Mouse (Mus musculus): Measurements from ENCODE around the gene Smoc2.

Gene Smoc2

DNA sequence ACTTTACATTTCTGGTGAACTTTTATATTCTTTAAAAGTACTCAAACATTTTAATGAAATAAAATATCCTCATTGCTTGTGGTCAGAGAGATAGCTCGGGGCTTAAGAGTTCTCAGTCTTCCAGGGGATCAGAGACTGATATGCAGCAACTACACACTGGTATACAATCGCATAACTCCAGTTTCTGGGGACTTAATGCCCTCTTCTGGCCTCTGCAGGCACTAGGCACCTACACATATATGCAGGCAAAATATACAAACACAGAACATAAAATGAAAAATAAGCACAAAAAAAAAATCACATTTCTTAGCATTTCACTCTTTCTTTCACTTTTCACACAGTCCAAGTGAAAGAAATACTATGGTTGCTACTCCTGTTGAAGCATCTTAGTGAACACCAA lies 133.2 kb downstream of the Smoc2 start:
- no peak for DNase-seq (ENCODE audit: low read depth, low spot score)

DNA sequence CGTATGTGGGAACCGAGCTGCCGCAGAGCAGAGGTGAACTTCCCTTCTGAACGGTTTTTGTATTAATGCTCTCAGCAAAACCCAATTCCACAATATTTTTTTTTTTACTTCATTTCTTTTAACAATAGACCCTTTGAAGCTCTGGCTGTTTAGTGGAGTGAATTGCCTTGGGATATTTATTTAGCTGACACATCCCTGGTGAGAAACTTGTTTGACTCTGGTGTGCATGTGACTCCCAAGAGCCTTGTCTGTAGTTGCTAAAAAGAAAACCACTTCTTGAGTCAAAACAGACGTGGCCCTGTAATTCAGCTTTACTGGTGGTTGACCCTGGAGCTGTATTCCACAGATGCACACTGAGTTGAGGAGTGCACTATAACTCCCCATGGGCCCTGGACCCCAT lies 135.2 kb downstream of the Smoc2 start:
- no peak for DNase-seq (ENCODE audit: low read depth, low spot score)

DNA sequence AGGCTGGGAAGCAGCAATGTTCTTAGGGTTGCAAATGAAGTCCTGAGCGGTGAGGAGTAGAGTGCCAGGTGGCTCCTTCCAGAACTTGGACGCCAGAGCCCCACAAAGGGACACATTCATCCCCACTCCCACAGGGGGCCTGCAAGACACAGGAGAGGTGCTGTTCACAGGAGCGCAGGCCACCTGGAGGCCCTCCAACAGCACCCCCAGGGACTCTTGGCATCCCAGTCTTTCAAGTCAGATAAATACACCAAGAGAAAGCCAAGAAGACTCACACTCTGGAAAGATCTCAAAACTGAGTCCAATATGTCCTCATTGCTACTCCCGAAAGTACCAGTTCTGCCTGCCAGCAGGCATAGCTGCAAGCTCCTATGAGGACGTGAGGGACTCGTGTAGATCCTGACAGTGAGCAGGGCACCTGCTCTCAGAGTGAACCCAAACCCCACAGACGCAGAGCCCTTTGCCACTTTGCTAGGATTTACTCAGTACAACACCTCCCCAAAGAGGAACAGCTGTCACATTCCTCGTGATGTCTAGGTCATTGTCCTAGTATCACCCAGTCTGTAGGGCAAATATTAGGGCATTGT lies 141.2 kb downstream of the Smoc2 start:
- no peak for DNase-seq (ENCODE audit: low read depth, low spot score)

DNA sequence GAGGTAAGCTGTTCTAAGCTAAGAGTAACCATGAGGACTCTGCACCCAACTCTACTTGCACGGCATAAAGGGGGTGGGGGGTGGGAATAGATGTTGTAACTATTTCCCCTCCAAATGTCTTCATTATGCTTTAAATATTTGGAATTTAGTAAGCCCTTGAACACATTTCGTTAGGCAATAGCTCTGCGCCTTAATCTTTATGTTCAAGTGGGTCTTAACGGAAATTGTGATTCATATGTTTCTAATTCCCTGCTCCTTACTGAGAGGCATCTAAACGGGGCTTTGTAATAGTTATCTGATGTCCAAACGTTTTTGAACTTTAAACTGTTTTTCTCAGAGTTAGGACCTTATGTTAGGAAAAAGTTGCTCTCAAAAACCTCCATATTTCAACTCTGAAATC lies 147.2 kb downstream of the Smoc2 start:
- DNase-seq (ENCODE audit: low read depth, low spot score) = no peak

DNA sequence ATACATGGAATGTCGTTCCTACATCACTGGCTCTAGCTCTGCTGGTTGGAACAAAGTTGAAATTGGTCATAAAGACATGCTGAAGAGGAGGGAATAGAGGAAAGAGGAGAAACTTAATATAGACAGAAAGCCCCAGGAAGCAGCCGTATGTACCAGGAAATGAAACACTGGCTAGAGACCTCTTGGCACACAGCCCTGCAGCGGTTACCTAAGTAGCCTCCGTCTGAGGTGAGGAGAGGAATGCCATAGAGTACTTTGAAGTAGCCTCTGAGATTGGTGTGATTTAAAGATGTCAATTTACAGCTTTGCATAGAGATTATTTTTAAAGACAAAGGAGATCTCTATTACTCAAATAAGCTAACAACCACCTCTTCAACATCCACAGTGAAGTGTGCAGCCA lies 155.4 kb downstream of the Smoc2 start:
- DNase-seq (ENCODE audit: low read depth, low spot score) = no peak

DNA sequence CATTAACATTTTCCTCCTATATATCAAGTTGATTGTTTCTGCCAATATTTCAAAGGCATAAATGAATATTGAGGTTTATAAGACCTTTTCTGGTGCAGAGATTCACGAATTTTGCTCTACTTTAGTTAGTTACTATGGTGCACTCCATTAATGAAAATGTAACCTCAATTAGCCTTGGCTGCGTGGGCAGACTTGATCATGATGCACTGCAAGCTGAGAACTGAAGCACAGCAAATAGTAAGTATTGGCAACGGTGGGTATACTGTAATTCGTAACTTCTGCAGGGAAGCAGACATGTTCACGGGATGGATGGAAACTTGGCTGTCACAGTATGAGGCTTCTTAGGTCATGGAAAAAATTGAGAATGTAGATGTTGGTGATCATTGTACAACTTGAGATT lies 166.3 kb downstream of the Smoc2 start:
- DNase-seq (ENCODE audit: low read depth, low spot score) = no peak

DNA sequence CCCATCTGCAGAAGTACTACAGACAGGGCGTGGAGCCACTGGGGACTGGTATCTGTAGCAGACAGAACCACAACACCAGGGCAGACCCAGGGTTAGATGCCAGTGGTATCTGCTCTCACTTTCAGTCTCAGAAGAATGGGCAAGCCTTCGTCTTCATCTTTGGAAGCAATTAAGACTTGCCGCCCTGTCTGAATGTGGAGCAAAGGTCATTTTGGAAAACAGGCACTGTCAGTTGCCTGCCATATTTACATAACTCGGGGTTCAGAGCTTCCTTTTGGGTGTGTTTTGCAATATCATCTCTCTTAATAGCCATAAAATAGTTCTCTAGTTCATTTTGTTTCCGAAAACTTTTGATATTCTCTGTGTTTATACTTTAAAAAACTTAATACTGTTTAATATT lies 168.0 kb downstream of the Smoc2 start:
- no peak for DNase-seq (ENCODE audit: low read depth, low spot score)
